Mouse (Mus musculus) spleen, postnatal 0 days (tissue): Measurements from ENCODE around the gene Prkag1. TPM values are rescaled to one million over a fixed set of nuclear protein-coding genes. Genes with fewer than 3 reads are reported as not detected.

Experiments
- polyA plus RNA-seq: library from polyadenylated mRNA; unstranded; fragments of >200 nt; fragmentation: Nextera tagmentation; extraction: Ambion mirVana; gene quantifications from 2 replicates; pipeline ENCODE4 v1.2.1, GENCODE M21; 2015

The Prkag1 gene
- polyA plus RNA-seq = 98.2 and 100 TPM in 2 replicates

DNA sequence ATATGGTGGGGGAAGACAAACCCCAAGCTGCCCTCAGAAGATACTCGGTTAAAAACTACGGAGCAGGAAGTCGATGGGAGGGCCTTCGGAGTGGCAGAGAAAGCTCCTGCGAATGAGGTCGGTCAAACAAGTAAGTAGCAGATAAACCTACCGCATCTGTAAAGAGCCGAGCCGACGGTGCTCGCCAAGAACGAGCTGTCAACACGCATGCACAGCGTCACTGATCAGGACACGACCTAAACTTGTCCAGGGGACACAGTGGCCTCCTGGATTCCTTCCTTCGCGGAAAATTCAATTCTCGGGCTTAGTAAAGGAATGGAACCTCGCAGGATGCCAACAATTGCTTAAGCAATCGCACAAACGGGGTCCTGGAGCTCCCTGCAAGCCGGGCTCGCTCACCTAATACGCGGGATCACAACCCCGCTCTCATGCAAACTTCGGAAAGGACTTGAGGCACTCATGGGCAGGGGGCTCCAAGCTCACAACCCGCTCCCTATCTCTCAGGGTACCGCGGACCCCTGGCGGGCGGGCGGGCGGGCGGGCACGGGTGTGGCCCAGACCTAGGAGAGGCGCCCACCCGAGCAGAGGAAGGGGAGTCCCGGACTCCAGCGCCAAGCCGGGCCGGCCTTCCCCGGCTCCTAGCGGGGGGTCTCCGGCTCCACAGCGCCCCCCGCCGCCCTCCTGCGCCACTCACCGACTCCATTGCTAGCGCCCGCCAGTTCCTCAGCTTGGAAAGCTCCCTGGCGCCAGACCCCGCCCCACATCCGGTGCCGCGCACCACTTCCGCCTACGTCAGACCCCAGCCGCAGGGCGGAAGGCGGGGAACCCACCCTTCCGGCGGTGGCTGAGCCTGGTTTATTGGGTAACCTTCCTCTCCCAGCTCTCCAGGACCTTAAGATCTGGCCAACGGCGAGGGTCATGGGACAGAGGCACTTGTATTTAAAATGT is at the start of gene Prkag1:
Prkag1 (minus strand) TSS at position 786 of the 948 bp plus-strand sequence.

DNA sequence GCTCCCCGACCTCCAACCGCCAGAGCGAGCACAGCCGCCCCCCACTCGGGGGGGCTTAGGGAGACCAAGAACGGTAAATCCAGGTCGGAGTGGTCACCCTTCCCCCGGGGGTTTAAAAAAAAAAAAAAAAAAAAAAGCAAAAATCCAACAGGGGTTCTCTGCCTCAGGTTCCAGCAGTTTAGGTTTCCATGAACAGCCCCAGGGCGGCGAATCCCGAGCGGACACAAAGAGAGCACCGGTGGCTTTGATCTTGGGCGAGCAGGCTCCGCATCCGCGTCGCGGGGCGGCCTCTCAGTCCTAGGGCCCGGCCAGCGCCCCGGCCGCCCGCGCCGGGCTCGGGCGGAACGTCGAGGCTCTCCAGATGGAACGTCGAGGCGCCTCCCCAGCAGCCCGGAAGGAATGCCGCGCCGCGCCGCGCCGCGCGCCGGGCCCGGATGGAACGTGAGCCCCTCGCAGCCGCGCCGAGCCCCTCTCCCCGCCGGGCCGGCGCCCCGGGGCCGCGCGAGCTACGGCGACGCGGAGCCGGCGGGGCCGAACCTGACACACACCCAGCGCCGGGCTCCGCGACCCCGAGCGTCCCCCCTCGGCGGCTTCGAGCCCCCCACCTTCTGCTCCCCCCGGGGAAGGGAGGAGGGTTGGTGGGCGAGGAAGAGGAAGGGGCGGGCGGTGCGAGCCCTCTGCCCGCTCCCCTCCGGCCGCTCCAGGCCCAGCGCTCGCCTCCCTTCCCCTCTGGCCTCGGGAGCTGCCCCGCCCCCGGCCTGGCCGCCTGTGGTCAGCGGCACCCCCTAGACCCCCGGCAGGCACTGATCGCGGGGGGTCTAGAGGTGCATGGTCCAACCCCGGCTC is 40.0 kb upstream of the Prkag1 start, which contains the start of gene Kmt2d:
Kmt2d (minus strand) TSS at position 135 of the 846 bp plus-strand sequence.

GRCm38 (mm10) chr15:98809390-98809789 is 21.9 kb downstream of the Prkag1 start, which contains the start of gene Ddn:
TSS of gene Ddn (minus strand) at chr15:98809490.

DNA sequence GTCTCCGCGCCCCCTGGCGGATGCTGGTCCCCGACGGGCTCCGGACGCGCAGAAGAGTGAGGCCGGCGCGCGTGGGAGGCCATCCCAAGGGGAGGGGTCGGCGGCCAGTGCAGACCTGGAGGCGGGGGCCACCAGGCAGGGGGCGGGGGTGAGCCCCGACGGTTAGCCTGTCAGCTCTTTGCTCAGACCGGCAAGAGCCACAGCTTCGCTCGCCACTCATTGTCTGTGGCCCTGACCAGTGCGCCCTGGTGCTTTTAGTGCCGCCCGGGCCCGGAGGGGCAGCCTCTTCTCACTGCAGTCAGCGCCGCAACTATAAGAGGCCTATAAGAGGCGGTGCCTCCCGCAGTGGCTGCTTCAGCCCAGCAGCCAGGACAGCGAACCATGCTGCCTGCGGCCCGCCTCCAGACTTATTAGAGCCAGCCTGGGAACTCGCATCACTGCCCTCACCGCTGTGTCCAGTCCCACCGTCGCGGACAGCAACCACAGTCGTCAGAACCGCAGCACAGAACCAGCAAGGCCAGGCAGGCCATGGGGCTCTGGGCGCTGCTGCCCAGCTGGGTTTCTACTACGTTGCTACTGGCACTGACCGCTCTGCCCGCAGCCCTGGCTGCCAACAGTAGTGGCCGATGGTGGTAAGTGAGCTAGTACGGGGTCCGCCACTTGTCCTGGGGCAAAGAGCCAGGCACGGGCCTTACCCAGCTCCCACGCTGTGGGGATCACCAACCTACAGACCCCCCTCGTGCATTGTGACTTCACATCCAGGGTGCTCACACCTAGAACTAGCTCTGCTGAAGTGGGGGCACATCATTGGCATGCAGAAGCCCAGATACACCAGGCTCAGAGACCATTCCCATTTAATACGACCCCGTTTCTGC is 41.4 kb downstream of the Prkag1 start, which contains the start of gene Wnt1:
Wnt1 (plus strand) TSS at position 197 of the 875 bp plus-strand sequence.

GRCm38 (mm10) chr15:98777762-98778161 is 53.6 kb downstream of the Prkag1 start, which contains the start of gene Wnt10b:
TSS of gene Wnt10b (minus strand) at chr15:98778150.

Other genes with a start within 250 kb of the Prkag1 start
- gene Adcy6, start 221.4 kb downstream of the Prkag1 start, polyA plus RNA-seq = 10.8 and 11.4 TPM in 2 replicates
- gene Cacnb3, start 200.7 kb downstream of the Prkag1 start, polyA plus RNA-seq = 2.7 and 5.0 TPM in 2 replicates
- gene Ddx23, start 168.6 kb downstream of the Prkag1 start, polyA plus RNA-seq = 17.7 and 19.2 TPM in 2 replicates
- gene Rnd1, start 154.1 kb downstream of the Prkag1 start, polyA plus RNA-seq = 2.0 and 4.0 TPM in 2 replicates
- 0.18 TPM in 1 of 2 replicates, not detected in the other for gene Ccdc65, start 123.3 kb downstream of the Prkag1 start, polyA plus RNA-seq
- 15.8 and 16.0 TPM in 2 replicates for gene Fkbp11, start 103.3 kb downstream of the Prkag1 start, polyA plus RNA-seq
- gene Arf3, start 68.3 kb downstream of the Prkag1 start, polyA plus RNA-seq = 12.4 and 15.3 TPM in 2 replicates
- gene Wnt10b, start 53.4 kb downstream of the Prkag1 start, polyA plus RNA-seq = 0.05 and 0.08 TPM in 2 replicates
- gene Wnt1, start 41.7 kb downstream of the Prkag1 start, polyA plus RNA-seq = not detected in 2 replicates
- 0.02 TPM in 1 of 2 replicates, not detected in the other for gene Ddn, start 22.0 kb downstream of the Prkag1 start, polyA plus RNA-seq
- gene Kmt2d, start 39.7 kb upstream of the Prkag1 start, polyA plus RNA-seq = 8.7 and 9.7 TPM in 2 replicates
- 7.1 and 7.7 TPM in 2 replicates for gene Rhebl1, start 63.0 kb upstream of the Prkag1 start, polyA plus RNA-seq
- 0.46 and 0.58 TPM in 2 replicates for gene Dhh, start 67.0 kb upstream of the Prkag1 start, polyA plus RNA-seq
- 6.4 and 8.6 TPM in 2 replicates for gene Lmbr1l, start 86.7 kb upstream of the Prkag1 start, polyA plus RNA-seq
- 1,054 and 1,116 TPM in 2 replicates for gene Tuba1b, start 103.0 kb upstream of the Prkag1 start, polyA plus RNA-seq
- gene Gm49450, start 122.0 kb upstream of the Prkag1 start, polyA plus RNA-seq = not detected in 2 replicates
- 97.1 and 109 TPM in 2 replicates for gene Tuba1a, start 122.2 kb upstream of the Prkag1 start, polyA plus RNA-seq
- gene Tuba1c, start 198.4 kb upstream of the Prkag1 start, polyA plus RNA-seq = 222 and 241 TPM in 2 replicates
- 1.5 and 1.8 TPM in 2 replicates for gene Prph, start 223.7 kb upstream of the Prkag1 start, polyA plus RNA-seq
- 18.9 and 20.9 TPM in 2 replicates for gene Troap, start 243.1 kb upstream of the Prkag1 start, polyA plus RNA-seq